Mouse (Mus musculus) heart, postnatal 0 days (tissue): ENCODE measurements at regions not wholly inside any gene's neighbourhood (a gene's known extent, or its start where the extent isn't known, plus 50 kb on each side); places are given as distances from the start of the nearest gene placed in this dataset.

Experiments used
- CTCF ChIP-seq: IDR thresholded peaks from 2 replicates; pipeline ENCODE4 v1.5.1; 2016; ENCODE audit warnings: antibody characterized with exemption, control low read depth, low read depth
- EP300 ChIP-seq: IDR thresholded peaks from 2 replicates; pipeline ENCODE4 v1.6.1; 2016; ENCODE audit warnings: antibody characterized with exemption, low read depth

DNA sequence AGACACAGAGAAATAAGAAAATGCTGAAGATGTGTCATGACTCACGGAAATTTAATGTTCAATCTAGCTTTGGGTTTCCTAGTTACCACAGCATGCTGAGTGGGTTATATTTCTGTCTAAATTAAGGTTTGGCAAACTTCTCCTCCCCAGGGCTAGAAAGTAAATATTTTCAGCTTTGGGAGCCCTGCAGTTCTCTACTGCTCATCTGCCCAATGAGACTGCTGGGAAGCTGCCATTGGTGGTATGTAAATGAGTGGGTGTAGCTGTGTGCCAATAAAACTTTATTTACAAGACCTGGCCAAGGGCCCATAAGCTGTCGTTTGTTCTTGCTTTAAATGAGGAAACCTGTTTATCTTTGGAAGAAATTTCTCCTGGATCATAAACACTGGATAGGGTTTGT, 1189.3 kb upstream of the A1bg start:
- TF ChIP-seq EP300 (no peak), CTCF (no peak)
